Mouse (Mus musculus) heart, postnatal 4 days (tissue): Measurements from ENCODE around the gene Gabrb1. TPM values are rescaled to one million over a fixed set of nuclear protein-coding genes. Genes with fewer than 3 reads are reported as not detected.

ENCODE experiments used
- DNase-seq: peaks from one replicate; pipeline ENCODE4 v3.0.0; 2021
- total RNA-seq, 2 experiments: library from RNA; stranded (reverse); gene quantifications; 2 replicates each; pipeline ENCODE4 v1.2.3; 2021

Gene Gabrb1
- total RNA-seq, 2 experiments from 2014 or later = 0.14 to 0.38 TPM

DNA sequence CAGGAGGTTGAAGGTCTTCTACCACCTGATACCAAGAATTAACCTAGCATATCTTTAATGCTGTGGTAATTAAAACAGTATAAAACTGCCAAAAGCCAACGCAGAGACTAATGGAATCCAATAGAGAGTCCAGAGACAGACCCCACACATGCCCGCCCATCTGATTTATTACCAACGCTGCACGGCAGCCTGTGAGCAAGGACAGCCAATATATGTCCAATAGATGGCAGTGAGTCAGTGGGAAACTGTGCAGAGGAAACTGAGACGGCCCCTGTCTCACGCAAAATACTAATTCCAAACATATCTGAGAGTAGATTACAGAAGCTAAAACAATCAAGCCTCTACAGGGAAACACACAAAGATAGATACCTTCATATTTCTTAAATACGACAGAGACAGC is 506.5 kb downstream of the Gabrb1 start:
- DNase-seq = no peak

DNA sequence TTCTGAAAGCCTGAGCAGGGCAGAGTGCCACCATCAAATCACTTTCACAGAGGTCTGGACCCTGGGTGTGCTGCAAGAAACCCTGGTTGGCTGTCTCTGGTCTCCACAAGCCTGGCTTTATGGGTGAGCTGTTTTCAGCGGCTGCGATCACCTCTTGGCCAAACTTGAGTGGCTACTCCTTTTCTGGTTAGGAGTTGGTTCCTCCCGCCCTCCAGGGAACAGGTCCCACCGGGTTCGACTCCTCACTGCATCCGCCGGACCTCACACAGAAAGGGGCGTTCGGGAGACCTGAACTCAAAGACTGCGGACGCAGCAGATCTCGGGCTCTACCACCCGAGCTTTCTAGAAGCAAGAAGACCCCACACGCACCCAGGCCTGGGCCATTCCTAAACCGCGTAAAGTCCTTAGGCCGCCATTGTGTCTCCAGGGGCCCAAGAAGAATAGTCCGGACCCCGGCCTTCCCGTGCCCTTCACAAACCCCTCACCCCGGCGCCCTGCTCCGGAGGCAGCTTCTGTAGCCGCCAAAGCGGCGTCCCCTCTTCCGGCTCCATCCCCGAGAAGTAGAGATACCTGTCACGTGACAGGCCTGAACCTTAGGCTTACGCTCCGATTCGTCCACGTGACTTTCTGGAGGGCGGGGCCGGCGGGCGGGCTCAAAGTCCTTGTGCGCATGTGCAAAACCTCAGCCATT is 509.8 kb downstream of the Gabrb1 start, which contains the start of gene Commd8:
Commd8 (minus strand) TSS at position 596 of the 691 bp plus-strand sequence.
- peak; percentile 97 for DNase-seq

DNA sequence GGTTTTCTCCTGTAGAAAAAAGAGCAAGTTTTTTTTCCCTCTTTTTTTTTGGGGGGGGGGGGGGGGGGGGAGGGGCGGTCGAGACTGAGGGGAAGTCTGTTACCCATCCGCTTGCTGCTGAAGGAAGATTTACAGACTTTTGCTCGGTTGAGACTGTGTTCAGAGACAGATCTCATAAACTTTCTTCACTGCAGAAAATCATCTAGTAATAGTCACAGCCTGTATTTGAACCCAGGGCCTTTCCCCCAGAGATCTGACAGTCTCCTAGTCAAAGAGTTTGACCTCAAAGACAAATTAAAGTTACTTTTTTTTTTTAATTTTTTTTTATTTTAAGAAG is 510.3 kb downstream of the Gabrb1 start:
- no peak for DNase-seq

DNA sequence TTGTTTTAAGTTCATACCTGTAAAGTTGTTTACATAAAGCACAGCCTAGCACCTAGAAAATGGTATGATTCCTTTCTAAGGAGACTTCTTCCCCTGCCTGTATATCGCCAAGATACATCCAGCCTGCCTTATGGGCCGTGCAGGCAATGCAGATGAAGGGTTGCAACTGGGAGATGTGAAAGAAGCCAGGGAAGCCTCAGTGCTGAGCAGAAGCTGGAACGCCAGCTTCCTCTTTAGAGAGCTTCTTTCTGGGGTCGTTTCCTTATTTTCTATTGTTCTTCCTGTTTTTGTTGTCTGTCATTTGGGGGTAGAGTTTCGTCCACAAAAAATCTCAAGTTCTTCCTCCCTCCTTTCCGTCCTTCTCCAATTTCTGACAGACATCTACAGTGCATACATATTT is 512.2 kb downstream of the Gabrb1 start:
- no peak for DNase-seq

DNA sequence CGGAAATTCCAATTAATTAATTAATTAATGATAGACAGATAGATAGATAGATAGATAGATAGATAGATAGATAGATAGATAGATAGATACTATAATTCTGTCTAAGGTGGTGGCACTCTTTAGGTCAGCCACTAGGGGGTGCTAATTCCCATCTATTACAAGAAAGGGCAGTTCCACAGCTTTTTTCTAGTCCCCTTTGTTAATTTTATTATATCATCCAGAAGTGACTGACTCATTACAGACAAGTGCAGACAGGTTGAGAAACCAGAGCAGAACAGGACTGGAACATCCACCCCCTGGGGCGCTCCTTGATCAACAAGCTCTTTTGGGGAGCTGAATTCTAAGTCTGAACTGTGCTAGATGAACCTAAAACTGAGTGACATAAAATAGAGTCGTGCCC is 514.8 kb downstream of the Gabrb1 start:
- peak; percentile 54 for DNase-seq

- DNase-seq = no peak
Observed at GRCm38 (mm10) chr5:72173521-72173920, 515.6 kb downstream of the Gabrb1 start.

DNA sequence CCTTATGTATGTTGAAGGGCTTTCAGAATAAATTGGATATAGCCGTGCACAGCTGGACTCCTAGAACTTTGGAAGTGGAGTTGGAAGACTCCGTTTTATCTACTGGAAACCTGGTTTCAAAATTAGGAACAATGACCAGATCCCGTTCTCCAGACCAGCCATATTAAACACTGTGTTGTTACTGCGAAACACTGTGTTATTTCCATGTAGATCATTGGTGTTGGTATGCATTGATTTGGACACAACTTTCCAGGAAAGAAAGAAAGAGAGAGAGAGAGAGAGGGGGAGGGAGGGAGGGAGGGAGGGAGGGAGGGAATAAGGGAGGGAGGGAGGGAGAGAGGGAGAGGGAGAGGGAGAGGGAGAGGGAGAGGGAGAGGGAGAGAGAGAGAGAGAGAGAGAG is 517.1 kb downstream of the Gabrb1 start:
- DNase-seq = no peak

- DNase-seq = no peak
Observed at GRCm38 (mm10) chr5:72175530-72175929, 517.6 kb downstream of the Gabrb1 start.

- no peak for DNase-seq
Observed at GRCm38 (mm10) chr5:72181194-72181593, 523.3 kb downstream of the Gabrb1 start.

DNA sequence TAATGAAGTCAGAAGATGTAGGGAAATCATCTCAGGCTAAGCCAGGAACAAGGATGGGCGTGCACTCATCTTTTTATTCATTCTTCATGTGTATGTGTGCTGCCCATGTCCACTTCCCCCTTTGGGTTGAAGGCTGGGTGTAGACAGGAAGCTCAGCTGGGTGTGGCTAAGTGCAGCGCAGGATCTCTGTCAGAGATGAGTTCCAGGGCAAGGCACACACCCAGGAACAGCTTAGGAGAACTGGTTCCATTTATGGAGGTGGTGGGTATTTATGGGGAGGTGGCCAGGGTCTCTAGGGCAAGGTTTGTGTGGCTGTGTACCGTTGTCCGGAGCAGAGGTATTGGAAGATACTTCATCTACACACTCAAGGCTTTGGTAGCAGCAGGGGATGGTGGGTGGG is 524.9 kb downstream of the Gabrb1 start:
- DNase-seq = no peak

GRCm38 (mm10) chr5:72183929-72184328 is 526.0 kb downstream of the Gabrb1 start:
- no peak for DNase-seq

GRCm38 (mm10) chr5:72184437-72185100 is 526.7 kb downstream of the Gabrb1 start:
- DNase-seq = no peak

- DNase-seq = no peak
Observed at GRCm38 (mm10) chr5:72191154-72191553, 533.2 kb downstream of the Gabrb1 start.

DNA sequence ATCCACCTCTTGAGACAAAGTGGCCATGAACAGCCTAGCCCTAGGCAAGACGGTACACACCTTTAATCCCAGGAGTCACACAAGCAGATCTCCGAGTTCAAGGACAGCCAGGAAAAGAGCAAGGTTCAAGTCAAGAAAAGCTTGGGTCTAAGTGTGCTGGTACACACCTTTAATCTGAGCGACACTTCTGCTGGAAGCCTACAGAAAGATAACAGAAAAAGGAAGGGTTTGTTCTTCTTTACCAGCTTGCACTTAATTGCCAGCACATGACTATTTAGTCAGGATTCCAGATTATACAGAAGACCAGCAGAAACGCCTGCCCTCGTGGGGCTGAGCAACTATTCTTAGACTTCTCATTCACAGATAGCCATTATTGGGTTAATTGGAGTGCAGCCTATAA is 534.0 kb downstream of the Gabrb1 start:
- no peak for DNase-seq

DNA sequence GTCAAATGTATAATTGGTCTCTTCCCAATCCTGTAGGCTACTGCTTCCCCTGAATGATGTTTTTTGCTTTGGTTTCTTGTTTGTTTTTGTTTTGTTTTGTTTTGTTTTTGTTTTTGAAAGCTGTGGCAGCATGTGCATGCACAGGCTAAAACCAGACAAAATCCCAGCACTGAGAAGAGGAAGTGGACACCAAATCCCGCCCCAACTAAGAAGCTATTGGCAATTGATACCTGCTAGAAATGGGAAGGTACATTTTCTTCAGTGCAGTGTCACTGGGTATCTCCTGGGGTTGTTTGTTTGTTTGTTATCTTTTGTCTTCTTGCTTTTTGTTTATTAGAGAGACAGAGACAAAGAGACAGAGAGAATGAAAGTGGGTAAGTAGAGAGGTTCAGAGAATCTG is 537.5 kb downstream of the Gabrb1 start:
- DNase-seq = no peak

Other genes starting within 250 kb of the Gabrb1 start
- not detected for gene Cox7b2, start 109.9 kb upstream of the Gabrb1 start, total RNA-seq
- gene Gabra4, start 195 bp downstream of the Gabrb1 start, total RNA-seq = under 1 TPM; 0.31 to 0.59 TPM